ENCODE assay signal across 8 mouse cellular contexts in the genomic region with DNA sequence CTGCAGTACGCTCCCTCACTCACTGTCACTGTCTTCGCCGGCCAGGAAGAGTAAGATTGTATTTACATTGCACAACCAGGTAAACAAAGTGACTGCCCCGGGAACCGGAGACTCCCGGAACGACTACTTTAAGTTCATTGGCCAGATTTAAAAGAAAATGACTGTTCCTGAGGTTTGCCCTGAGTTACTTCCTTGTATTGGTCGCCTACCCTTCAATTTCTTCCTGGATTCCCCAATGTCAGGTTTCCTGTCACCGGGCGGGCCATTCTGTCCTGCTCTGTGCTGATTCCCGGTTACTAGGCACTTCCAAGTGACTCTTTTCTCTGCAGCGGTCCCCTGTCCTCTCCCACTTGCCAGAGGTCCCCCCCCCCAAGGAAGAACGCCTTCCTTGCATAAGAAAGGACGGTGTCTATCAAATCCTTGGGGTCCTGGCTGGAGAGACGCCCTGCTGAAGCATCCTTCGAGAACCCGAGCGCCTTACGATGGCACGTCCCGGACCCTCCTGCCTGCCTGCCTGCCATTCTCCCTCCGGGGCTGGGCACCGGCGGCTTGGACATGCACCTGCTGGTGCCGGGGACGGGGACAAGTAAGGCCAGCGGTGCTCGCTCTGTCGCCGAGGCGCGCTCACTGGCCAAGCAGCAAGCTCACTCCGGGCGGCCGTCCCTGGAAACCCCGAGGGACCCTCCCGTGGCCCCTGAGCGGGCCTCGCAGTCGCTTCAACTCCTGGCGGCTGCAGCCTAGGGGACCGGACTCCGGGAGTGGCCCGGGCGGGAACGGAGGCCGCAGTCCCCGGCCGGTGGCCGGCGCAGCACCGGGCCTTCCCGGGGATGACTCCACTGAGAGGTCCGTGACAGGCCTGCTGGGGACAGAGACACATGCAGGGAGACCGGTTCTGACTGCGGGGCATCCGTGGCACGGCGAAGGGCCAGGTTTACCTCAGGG. TPM values are rescaled to one million over a fixed set of nuclear protein-coding genes. Genes with fewer than 3 reads are reported as not detected.
DNase-seq lines count a peak whose midpoint lies in the region; ATAC-seq and TF ChIP-seq lines count a peak whose summit lies in the region.

No protein-coding gene starts in this region.

- no peaks in the 10 kb centered on the region for H3K27me3 ChIP-seq in G1E (ENCODE audit: insufficient read depth, low read length)
- no peaks in the 10 kb centered on the region for H3K27me3 ChIP-seq in embryonic facial prominence, embryonic 11.5 days (ENCODE audit: control insufficient read depth, insufficient read depth, low read length)
- no peaks in the 10 kb centered on the region for H3K27me3 ChIP-seq in hindbrain, postnatal 0 days (ENCODE audit: insufficient read depth, low read length)
- no peaks in the 10 kb centered on the region for H3K27me3 ChIP-seq in midbrain, embryonic 10.5 days (ENCODE audit: low read depth, poor library complexity, severe bottlenecking)

- H3K4me2 ChIP-seq in embryonic facial prominence, embryonic 11.5 days (ENCODE audit: low read depth, low read length): peak overlapping the region; percentile 92
- H3K4me2 ChIP-seq in hindbrain, postnatal 0 days (ENCODE audit: low read depth, low read length): peak overlapping the region; percentile 93

- no peak for TF ChIP-seq CTCF in G1E (IDR thresholded peaks at IDR 0.05; ENCODE audit: low read depth, low read length)
- TF ChIP-seq CTCF in hindbrain, postnatal 0 days (IDR thresholded peaks at IDR 0.05; ENCODE audit: low read depth): no peak

- H3K27ac ChIP-seq in embryonic facial prominence, embryonic 11.5 days (replicated peaks; ENCODE audit: low read depth, low read length): peak overlapping the region; percentile 100
- peak overlapping the region; percentile 100 for H3K27ac ChIP-seq in hindbrain, postnatal 0 days
- H3K27ac ChIP-seq in midbrain, embryonic 10.5 days (replicated peaks): peak overlapping the region; percentile 100

- 3% methylated on average over 59 of the region's 59 CpGs for WGBS in embryonic facial prominence, embryonic 11.5 days
- WGBS in hindbrain, postnatal 0 days: 2% methylated on average over 59 of the region's 59 CpGs
- WGBS in midbrain, embryonic 10.5 days: 4% methylated on average over 59 of the region's 59 CpGs

- H3K4me1 ChIP-seq in G1E (ENCODE audit: insufficient read depth, low read depth, low read length): peaks cover 39% of the 10 kb centered on the region
- H3K4me1 ChIP-seq in embryonic facial prominence, embryonic 11.5 days (ENCODE audit: control insufficient read depth, insufficient read depth, low read length): 0 out of 2 replicates have a peak, but pooled peaks cover 2% of the 10 kb centered on the region
- H3K4me1 ChIP-seq in hindbrain, postnatal 0 days (ENCODE audit: insufficient read depth, low read length): peaks cover 8% of the 10 kb centered on the region; the same call in 1 of the 2 replicates
- peaks cover 29% of the 10 kb centered on the region for H3K4me1 ChIP-seq in midbrain, embryonic 10.5 days

- H3K9ac ChIP-seq in embryonic facial prominence, embryonic 11.5 days (replicated peaks; ENCODE audit: low read length): peak overlapping the region; percentile 99
- peak overlapping the region; percentile 98 for H3K9ac ChIP-seq in hindbrain, postnatal 0 days (replicated peaks; ENCODE audit: low read length)

- no peaks in the 10 kb centered on the region for H3K9me3 ChIP-seq in G1E (replicated peaks)
- no peaks in the 10 kb centered on the region for H3K9me3 ChIP-seq in embryonic facial prominence, embryonic 11.5 days (replicated peaks; ENCODE audit: control insufficient read depth, low read length)
- no peaks in the 10 kb centered on the region for H3K9me3 ChIP-seq in hindbrain, postnatal 0 days (ENCODE audit: low read length)
- H3K9me3 ChIP-seq in midbrain, embryonic 10.5 days (replicated peaks): no peaks in the 10 kb centered on the region

- DNase-seq in layer of hippocampus, adult 11-12 months (ENCODE audit: low spot score): peak; percentile 24
- no peak for DNase-seq in layer of hippocampus, adult 18-20 months (ENCODE audit: low spot score in 2 of 2)
- peak; percentile 22 for DNase-seq in G1E (ENCODE audit: low spot score)
- no peak for DNase-seq in embryonic facial prominence, embryonic 11.5 days (ENCODE audit: low spot score)
- peak; percentile 42 for DNase-seq in hindbrain, postnatal 0 days (ENCODE audit: low spot score)
- DNase-seq in midbrain, embryonic 10.5 days (ENCODE audit: low spot score): no peak
- no peak for DNase-seq in spleen, adult 12 weeks (ENCODE audit: low spot score)

- ATAC-seq in G1E (ENCODE audit: extremely low read depth, insufficient number of reproducible peaks, low FRiP score, poor library complexity, severe bottlenecking): no peak
- ATAC-seq in embryonic facial prominence, embryonic 11.5 days (replicated peaks; ENCODE audit: insufficient number of reproducible peaks, low FRiP score, low TSS enrichment, low read depth): peak; percentile 63
- no peak; the same call in none of the 2 replicates for ATAC-seq in hindbrain, postnatal 0 days
- ATAC-seq in inflammation-experienced regulatory T-cells, adult 6 months: no peak

- peaks cover 43% of the 10 kb centered on the region for H3K36me3 ChIP-seq in G1E (replicated peaks)
- H3K36me3 ChIP-seq in embryonic facial prominence, embryonic 11.5 days (replicated peaks; ENCODE audit: control insufficient read depth, insufficient read depth, low read depth, low read length): peaks cover 6% of the 10 kb centered on the region; the same call in 1 of the 2 replicates
- H3K36me3 ChIP-seq in hindbrain, postnatal 0 days (ENCODE audit: insufficient read depth, low read length): peaks cover 24% of the 10 kb centered on the region
- peaks cover 36% of the 10 kb centered on the region for H3K36me3 ChIP-seq in midbrain, embryonic 10.5 days

- peak overlapping the region; percentile 98 for H3K4me3 ChIP-seq in G1E (ENCODE audit: low read depth, low read length)
- H3K4me3 ChIP-seq in embryonic facial prominence, embryonic 11.5 days (ENCODE audit: low read depth, low read length): peak overlapping the region; percentile 98
- peak overlapping the region; percentile 99 for H3K4me3 ChIP-seq in hindbrain, postnatal 0 days (ENCODE audit: low read length)
- peak overlapping the region; percentile 95 for H3K4me3 ChIP-seq in midbrain, embryonic 10.5 days

RNA-seq across cellular contexts. Expression of a gene that starts 1.2 kb away (rescaled TPM):
- 10 to 100 TPM; 16.4 to 17.8 TPM for total RNA-seq in layer of hippocampus, adult 18-20 months (2021)
- total RNA-seq in G1E (2014; fragmentation: Nextera tagmentation) (40.5 and 42.9 TPM in 2 replicates), G1E (2017) (43.3 and 53.2 TPM in 2 replicates)
- polyA plus RNA-seq in G1E (2012): 3.2 and 4.0 TPM in 2 replicates
- polyA plus RNA-seq in embryonic facial prominence, embryonic 11.5 days (2014; fragmentation: Nextera tagmentation; extraction: Ambion mirVana): 22.8 and 24.4 TPM in 2 replicates
- total RNA-seq in hindbrain, postnatal 0 days (2014; rRNA removed): 25.5 and 35.2 TPM in 2 replicates
- 23.3 and 24.8 TPM in 2 replicates for polyA plus RNA-seq in hindbrain, postnatal 0 days (2015; fragmentation: Nextera tagmentation; extraction: Ambion mirVana)
- polyA plus RNA-seq in midbrain, embryonic 10.5 days (2016; fragmentation: Nextera tagmentation; extraction: Ambion mirVana): 21.6 and 23.8 TPM in 2 replicates
- polyA plus RNA-seq in inflammation-experienced regulatory T-cells, adult 6 months (2017; shearing (Covaris generic)): 10 to 100 TPM; 18.5 to 26.7 (median 23.7) TPM

RNA-seq across cellular contexts. Expression of a gene that starts 28.4 kb away (rescaled TPM):
- not detected for total RNA-seq in layer of hippocampus, adult 18-20 months (2021)
- not detected in 2 replicates for total RNA-seq in G1E (2014; fragmentation: Nextera tagmentation)
- not detected in 2 replicates for total RNA-seq in G1E (2017)
- polyA plus RNA-seq in G1E (2012): not detected in 2 replicates
- 0.39 TPM in 1 of 2 replicates, not detected in the other for polyA plus RNA-seq in embryonic facial prominence, embryonic 11.5 days (2014; fragmentation: Nextera tagmentation; extraction: Ambion mirVana)
- total RNA-seq in hindbrain, postnatal 0 days (2014; rRNA removed): 0.32 and 1.5 TPM in 2 replicates
- polyA plus RNA-seq in hindbrain, postnatal 0 days (2015; fragmentation: Nextera tagmentation; extraction: Ambion mirVana): 0.84 and 1.1 TPM in 2 replicates
- 0.36 and 0.87 TPM in 2 replicates for polyA plus RNA-seq in midbrain, embryonic 10.5 days (2016; fragmentation: Nextera tagmentation; extraction: Ambion mirVana)
- polyA plus RNA-seq in inflammation-experienced regulatory T-cells, adult 6 months (2017; shearing (Covaris generic)): not detected

RNA-seq across cellular contexts. Expression of a gene that starts 32.6 kb away (rescaled TPM):
- total RNA-seq in layer of hippocampus, adult 18-20 months (2021): 1 to 10 TPM; 1.6 to 1.7 TPM
- total RNA-seq in G1E (2014; fragmentation: Nextera tagmentation) (not detected in 2 replicates), G1E (2017) (not detected in 2 replicates)
- polyA plus RNA-seq in G1E (2012): not detected in 2 replicates
- polyA plus RNA-seq in embryonic facial prominence, embryonic 11.5 days (2014; fragmentation: Nextera tagmentation; extraction: Ambion mirVana): 5.7 and 7.7 TPM in 2 replicates
- total RNA-seq in hindbrain, postnatal 0 days (2014; rRNA removed): 13.7 and 18.4 TPM in 2 replicates
- polyA plus RNA-seq in hindbrain, postnatal 0 days (2015; fragmentation: Nextera tagmentation; extraction: Ambion mirVana): 11.1 and 12.2 TPM in 2 replicates
- 5.7 and 9.5 TPM in 2 replicates for polyA plus RNA-seq in midbrain, embryonic 10.5 days (2016; fragmentation: Nextera tagmentation; extraction: Ambion mirVana)
- not detected for polyA plus RNA-seq in inflammation-experienced regulatory T-cells, adult 6 months (2017; shearing (Covaris generic))

RNA-seq across cellular contexts. Expression of a gene that starts 39.8 kb away (rescaled TPM):
- not detected for total RNA-seq in layer of hippocampus, adult 18-20 months (2021)
- total RNA-seq in G1E (2014; fragmentation: Nextera tagmentation) (not detected in 2 replicates), G1E (2017) (not detected in 2 replicates)
- not detected in 2 replicates for polyA plus RNA-seq in G1E (2012)
- polyA plus RNA-seq in embryonic facial prominence, embryonic 11.5 days (2014; fragmentation: Nextera tagmentation; extraction: Ambion mirVana): not detected in 2 replicates
- total RNA-seq in hindbrain, postnatal 0 days (2014; rRNA removed): not detected in 2 replicates
- polyA plus RNA-seq in hindbrain, postnatal 0 days (2015; fragmentation: Nextera tagmentation; extraction: Ambion mirVana): 0.59 and 0.79 TPM in 2 replicates
- 0.20 TPM in 1 of 2 replicates, not detected in the other for polyA plus RNA-seq in midbrain, embryonic 10.5 days (2016; fragmentation: Nextera tagmentation; extraction: Ambion mirVana)
- not detected for polyA plus RNA-seq in inflammation-experienced regulatory T-cells, adult 6 months (2017; shearing (Covaris generic))

RNA-seq across cellular contexts. Expression of a gene that starts 41.1 kb away (rescaled TPM):
- total RNA-seq in layer of hippocampus, adult 18-20 months (2021): 10 to 100 TPM; 11.9 to 12.2 TPM
- total RNA-seq in G1E (2014; fragmentation: Nextera tagmentation) (9.0 and 10.2 TPM in 2 replicates), G1E (2017) (9.8 and 10.7 TPM in 2 replicates)
- polyA plus RNA-seq in G1E (2012): 41.8 and 52.9 TPM in 2 replicates
- polyA plus RNA-seq in embryonic facial prominence, embryonic 11.5 days (2014; fragmentation: Nextera tagmentation; extraction: Ambion mirVana): 16.5 and 18.3 TPM in 2 replicates
- total RNA-seq in hindbrain, postnatal 0 days (2014; rRNA removed): 10.2 and 10.6 TPM in 2 replicates
- polyA plus RNA-seq in hindbrain, postnatal 0 days (2015; fragmentation: Nextera tagmentation; extraction: Ambion mirVana): 11.0 and 12.5 TPM in 2 replicates
- 19.4 and 22.9 TPM in 2 replicates for polyA plus RNA-seq in midbrain, embryonic 10.5 days (2016; fragmentation: Nextera tagmentation; extraction: Ambion mirVana)
- polyA plus RNA-seq in inflammation-experienced regulatory T-cells, adult 6 months (2017; shearing (Covaris generic)): 1 to 10 TPM; 4.7 to 6.4 (median 4.9) TPM

Comparison
In these comparisons a context has a peak if more than half of its experiments do, and no peak if none do; other contexts are left out.
1. DNase-seq: peak in layer of hippocampus, adult 11-12 months (single experiment), G1E (single experiment) and hindbrain, postnatal 0 days (single experiment); none in layer of hippocampus, adult 18-20 months (0 of 2), embryonic facial prominence, embryonic 11.5 days (single experiment), midbrain, embryonic 10.5 days (single experiment) and spleen, adult 12 weeks (single experiment).
2. Peak in every context shown above with its lines, with median percentiles within 50 percentile points of each other: H3K4me3 ChIP-seq and H3K27ac ChIP-seq.